Mouse (Mus musculus): ENCODE measurements around the gene M1ap.

- no peak for TF ChIP-seq POLR2A (IDR thresholded peaks at IDR 0.05; ENCODE audit: insufficient read depth, low read depth, low read length)
- TF ChIP-seq CTCF (IDR thresholded peaks at IDR 0.05), result peak; percentile 8; the same call in 1 of the 2 replicates
- TF ChIP-seq EP300 (IDR thresholded peaks at IDR 0.05; ENCODE audit: insufficient read depth, low read depth, low read length), result no peak
Measured at GRCm38 (mm10) chr6:83032769-83033191, 86.1 kb downstream of the M1ap start.
